Mouse (Mus musculus): ENCODE measurements around the gene Cacng5.
A peak's percentile ranks its signal among the peaks of the same experiment; 100 is the strongest.

Gene Cacng5

DNA sequence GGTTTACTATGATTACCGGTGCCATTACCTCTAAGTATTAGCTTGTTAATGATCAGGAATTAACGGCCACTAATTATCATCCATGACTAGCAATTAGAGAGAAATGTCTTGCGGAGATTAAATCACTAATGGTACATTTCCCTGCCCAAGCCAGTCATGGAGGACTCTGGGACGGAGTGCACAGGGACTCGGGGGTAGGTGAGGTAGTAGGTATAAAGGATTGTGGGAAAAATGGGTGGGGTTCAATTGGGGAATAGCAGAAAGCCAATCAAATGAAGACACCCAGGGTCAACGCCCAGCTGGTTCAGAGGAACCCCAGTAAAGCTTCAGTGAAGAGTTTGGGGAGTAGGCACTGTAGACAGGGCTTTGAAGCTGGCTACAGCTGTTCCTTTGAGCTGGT, 27.5 kb downstream of the Cacng5 start:
- no peak for DNase-seq (ENCODE audit: low read depth, low spot score)

DNA sequence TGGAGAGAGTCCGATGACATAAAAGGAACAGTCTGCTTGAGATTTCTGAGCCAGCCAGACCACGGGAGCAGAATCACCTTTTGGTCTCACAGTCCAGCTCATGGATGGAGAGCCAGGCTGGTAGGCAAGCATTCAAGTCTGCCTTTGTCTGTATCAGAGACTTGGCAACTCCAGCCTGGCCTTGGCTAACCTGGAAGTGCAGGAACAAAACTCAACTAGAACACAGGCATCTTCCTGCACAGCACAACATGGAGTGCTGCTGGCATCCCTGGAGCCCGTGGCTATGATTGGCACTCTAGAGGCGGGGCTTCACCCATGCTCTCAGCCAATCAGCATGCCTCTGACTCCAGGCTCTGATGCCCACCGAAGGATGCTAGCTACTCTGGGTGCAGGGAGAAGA, 38.0 kb downstream of the Cacng5 start:
- DNase-seq (ENCODE audit: low read depth, low spot score): no peak

GRCm38 (mm10) chr11:107875861-107876494, 38.9 kb downstream of the Cacng5 start:
- DNase-seq (ENCODE audit: low read depth, low spot score): no peak

GRCm38 (mm10) chr11:107872743-107873142, 42.1 kb downstream of the Cacng5 start:
- DNase-seq (ENCODE audit: low read depth, low spot score): no peak

DNA sequence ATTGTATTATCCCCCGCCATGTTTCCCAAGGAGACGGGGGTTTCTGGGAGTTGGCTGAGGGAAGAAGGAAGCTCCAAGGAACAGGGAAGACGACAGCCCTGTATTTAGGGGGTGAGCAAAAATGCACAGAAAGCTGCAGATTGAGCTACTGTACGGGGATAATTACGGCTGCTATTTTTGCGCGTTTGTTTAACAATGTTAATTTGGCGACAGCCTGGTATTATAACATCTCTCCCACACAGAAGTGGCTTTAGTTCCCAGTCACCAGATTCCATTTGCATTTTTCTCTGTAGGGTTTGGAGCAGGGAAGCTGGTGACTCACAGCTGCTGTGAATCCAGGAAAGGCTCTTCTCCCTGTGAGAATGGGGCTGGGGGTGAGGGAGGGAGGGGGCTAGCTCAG, 47.3 kb downstream of the Cacng5 start:
- DNase-seq (ENCODE audit: low read depth, low spot score): no peak

- peak; percentile 7 for DNase-seq (ENCODE audit: low read depth, low spot score)
These were observed 49.7 kb downstream of the Cacng5 start for GRCm38 (mm10) chr11:107865128-107865527.

- DNase-seq (ENCODE audit: low read depth, low spot score): peak; percentile 49
These were observed 50.8 kb downstream of the Cacng5 start for GRCm38 (mm10) chr11:107864024-107864423.

DNA sequence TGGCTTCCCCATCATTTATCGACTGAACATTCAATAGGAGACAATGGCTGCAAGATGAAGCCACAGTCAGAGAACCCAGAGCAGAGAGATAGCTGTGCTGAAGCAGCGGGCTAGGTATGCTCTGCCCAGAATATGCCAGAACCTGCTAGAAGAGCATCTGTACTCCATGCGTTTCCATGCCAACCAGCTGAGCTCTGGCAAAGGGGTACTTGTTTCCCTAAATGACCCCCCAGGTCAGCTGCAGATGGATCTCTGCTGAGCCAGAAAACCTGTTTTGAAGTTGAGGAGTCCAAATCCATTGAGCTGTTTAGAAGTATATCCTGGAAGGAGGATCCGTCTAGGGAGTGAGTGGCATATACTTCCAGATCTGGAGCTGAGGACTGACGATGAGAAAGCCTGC, 53.1 kb downstream of the Cacng5 start:
- DNase-seq (ENCODE audit: low read depth, low spot score): no peak

- DNase-seq (ENCODE audit: low read depth, low spot score): no peak
These were observed 55.0 kb downstream of the Cacng5 start for GRCm38 (mm10) chr11:107859871-107860270.

DNA sequence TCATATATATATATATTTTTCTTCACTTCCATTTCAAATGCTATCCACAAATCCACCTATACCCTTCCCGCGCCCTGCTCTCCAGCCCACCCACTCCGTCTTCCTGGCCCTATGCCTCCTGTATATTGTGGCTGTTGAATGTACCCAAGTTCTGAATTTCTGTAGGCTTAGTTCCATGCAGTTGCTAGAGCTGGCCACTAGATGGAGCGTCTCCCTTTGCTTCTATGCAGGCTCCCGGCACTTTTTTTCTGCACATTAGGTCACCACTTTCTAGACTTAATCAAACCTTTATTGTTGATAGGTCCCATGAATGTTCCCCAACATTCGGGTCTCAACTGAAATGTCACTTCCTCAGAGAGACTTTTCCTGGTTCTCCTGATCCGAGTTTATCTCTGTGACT, 55.6 kb downstream of the Cacng5 start:
- DNase-seq (ENCODE audit: low read depth, low spot score): peak; percentile 21

DNA sequence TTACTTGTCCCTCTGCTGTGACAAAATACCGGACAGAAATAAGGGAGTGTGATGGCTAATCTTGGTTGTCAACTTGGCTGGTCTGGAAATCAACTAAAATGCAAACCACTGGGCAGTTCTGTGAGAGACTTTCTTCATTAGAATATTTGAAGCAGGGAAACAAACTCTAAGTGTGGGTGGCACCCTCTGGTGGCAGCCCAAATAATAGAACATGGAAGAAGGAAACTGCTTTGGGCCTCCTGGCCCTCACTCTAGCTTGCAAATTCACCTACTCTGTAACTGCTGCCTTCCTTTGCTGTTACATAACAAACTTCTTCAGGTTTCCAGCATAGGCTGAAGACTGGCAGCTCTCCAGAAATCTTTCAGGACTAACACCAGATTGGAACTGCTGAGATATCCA, 61.8 kb downstream of the Cacng5 start:
- DNase-seq (ENCODE audit: low read depth, low spot score): peak; percentile 13

GRCm38 (mm10) chr11:107849621-107850020, 65.2 kb downstream of the Cacng5 start:
- DNase-seq (ENCODE audit: low read depth, low spot score): no peak

DNA sequence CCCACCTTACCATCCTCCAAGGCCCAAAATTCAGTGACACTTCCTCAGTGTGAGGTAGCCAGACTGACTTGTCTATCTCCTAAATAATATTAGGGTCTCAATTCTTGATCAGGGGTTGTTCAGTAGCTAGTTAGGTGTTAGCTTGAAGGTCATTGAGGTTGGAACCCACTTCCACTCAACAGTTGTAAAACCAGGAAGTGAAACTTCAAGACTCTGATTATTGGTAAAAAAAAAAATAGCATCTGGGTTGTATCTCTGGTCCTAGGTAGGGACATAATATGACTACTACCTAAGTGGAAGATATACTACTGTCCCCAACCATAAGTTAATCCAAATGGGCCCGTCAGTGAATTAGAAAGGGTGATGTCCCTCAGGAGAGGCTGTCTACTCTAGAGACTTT, 70.7 kb downstream of the Cacng5 start:
- no peak for DNase-seq (ENCODE audit: low read depth, low spot score)

DNA sequence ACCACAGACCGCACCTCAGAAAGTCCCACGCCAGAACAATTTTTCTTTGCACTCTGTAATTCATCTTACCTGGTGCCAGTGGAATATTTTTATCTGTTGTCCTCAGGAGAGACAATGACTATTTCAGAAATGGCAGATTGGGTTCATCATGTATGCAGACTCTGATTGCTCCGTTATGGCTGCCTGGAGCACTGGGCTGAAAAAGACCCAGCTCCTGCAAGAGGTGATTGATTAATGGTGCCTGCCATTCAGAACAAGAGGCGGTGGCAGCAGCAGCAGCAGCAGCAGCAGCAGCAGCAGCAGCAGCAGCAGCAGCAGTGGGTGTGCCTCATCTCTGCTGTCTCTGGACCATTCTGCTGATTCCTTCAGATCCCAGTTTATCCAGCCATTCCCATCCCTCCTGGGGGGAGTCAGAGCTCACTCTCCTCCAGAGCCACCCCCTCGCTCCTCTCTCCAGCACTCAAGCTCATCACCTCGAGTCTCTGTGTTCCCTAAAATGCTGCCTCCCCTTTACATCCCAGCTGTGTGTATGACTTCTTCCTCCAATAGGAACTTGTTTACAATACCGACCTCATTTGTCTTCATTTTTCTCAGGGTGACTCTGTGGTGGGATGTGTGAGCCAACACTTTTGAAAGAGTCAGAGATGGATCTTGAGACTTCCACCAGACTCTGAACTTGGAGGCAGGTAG, 81.4 kb downstream of the Cacng5 start:
- no peak for DNase-seq (ENCODE audit: low read depth, low spot score)
